Mouse (Mus musculus) limb, embryonic 14.5 days (tissue): ENCODE measurements around the gene Cd247. TPM values are rescaled to one million over a fixed set of nuclear protein-coding genes. Genes with fewer than 3 reads are reported as not detected.

Experiments used
- ATAC-seq: fragments of 200-750 bp; cut with Nextera tagmentation; 2 replicates; pipeline ENCODE4 v1.8.0; 2017; ENCODE audit warnings: low read depth, moderate number of reproducible peaks, moderate TSS enrichment; ENCODE audit not compliant: low FRiP score
- DNase-seq: peaks from one replicate; pipeline ENCODE4 v3.0.0-alpha.2; 2015; ENCODE audit warnings: low spot score
- H3K27ac ChIP-seq: fragments of 300-500 bp; sonication (generic); replicated peaks from 2 replicates; pipeline ENCODE4 v1.5.1; 2014; ENCODE audit warnings: low read depth, mild to moderate bottlenecking, low read length, moderate library complexity, mixed read lengths
- H3K27me3 ChIP-seq: fragments of 300-500 bp; sonication (generic); 2 replicates; pipeline ENCODE4 v1.6.1; 2014; ENCODE audit warnings: low read length, mixed read lengths; ENCODE audit not compliant: control insufficient read depth, insufficient read depth
- H3K36me3 ChIP-seq: fragments of 300-500 bp; sonication (generic); 2 replicates; pipeline ENCODE4 v1.6.1; 2014; ENCODE audit warnings: mild to moderate bottlenecking, low read length, moderate library complexity, mixed read lengths; ENCODE audit not compliant: control insufficient read depth, insufficient read depth
- H3K4me1 ChIP-seq: fragments of 300-500 bp; sonication (generic); 2 replicates; pipeline ENCODE4 v1.6.1; 2014; ENCODE audit warnings: antibody characterized with exemption, low read length, mixed read lengths; ENCODE audit not compliant: control insufficient read depth, insufficient read depth
- H3K4me2 ChIP-seq: fragments of 300-500 bp; sonication (generic); replicated peaks from 2 replicates; pipeline ENCODE4 v1.6.1; 2014; ENCODE audit warnings: low read depth, mild to moderate bottlenecking, low read length, moderate library complexity; ENCODE audit not compliant: severe bottlenecking
- H3K4me3 ChIP-seq: fragments of 300-500 bp; sonication (generic); replicated peaks from 2 replicates; pipeline ENCODE4 v1.5.1; 2014; ENCODE audit warnings: low read length
- H3K9ac ChIP-seq: fragments of 300-500 bp; sonication (generic); 2 replicates; pipeline ENCODE4 v1.6.1; 2014; ENCODE audit warnings: mild to moderate bottlenecking, low read depth, low read length, moderate library complexity; ENCODE audit not compliant: severe bottlenecking
- H3K9me3 ChIP-seq: fragments of 300-500 bp; sonication (generic); 2 replicates; pipeline ENCODE4 v1.6.1; 2016; ENCODE audit warnings: low read length; ENCODE audit not compliant: control insufficient read depth
- POLR2A ChIP-seq: fragments of 200-500 bp; IDR thresholded peaks from 2 replicates; pipeline ENCODE4 v1.8.0; 2012; ENCODE audit warnings: inconsistent platforms, mild to moderate bottlenecking, moderate library complexity, borderline replicate concordance; ENCODE audit not compliant: insufficient read depth, insufficient read length; ENCODE audit errors: extremely low read depth
- WGBS: fragments of 180-500 bp; shearing (Covaris S2); extraction: QIAGEN DNeasy Blood & Tissue Kit; methylation state at CpG from one replicate; pipeline ENCODE4 v1.1.7; 2014; 5-methylcytosine and 5-hydroxymethylcytosine counted together
- polyA plus RNA-seq, 2 experiments: library from polyadenylated mRNA; depleted of rRNA in 1 of 2; stranded (reverse) in 1 of 2; unstranded in 1 of 2; fragments of >200 nt; fragmentation: Nextera tagmentation in 1 of 2; extraction: Ambion mirVana in 1 of 2; gene quantifications; 2 replicates each; pipeline versions ENCODE4 v1.2.1 to v1.2.3; 2012 to 2014

Gene Cd247
- polyA plus RNA-seq, 2 experiments, result 0.53 to 0.87 TPM

DNA sequence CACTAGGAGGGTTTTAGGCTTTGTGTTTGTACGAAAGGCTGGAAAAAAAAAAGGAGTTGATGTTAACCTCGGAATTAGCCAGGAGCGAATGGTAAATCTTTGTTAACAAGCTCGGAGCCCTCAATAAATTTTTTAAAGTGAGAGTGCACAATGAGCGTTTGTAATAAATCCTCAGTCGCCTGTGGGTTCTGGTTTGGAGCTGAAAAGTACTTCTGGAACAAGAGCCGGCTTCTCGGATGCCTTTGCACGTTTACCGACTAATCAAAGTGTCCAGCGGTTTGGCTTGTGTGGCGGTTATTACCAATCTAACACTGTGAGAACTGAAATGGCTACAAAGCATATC lies 46.1 kb downstream of the Cd247 start:
- DNase-seq (peak; percentile 53), ATAC-seq (no peak)
- Histone ChIP-seq H3K27ac (no peak overlapping the region), H3K36me3 (no peaks in the 10 kb centered on the region), H3K4me1 (peaks cover 33% of the 10 kb centered on the region), H3K9ac (peak overlapping the region; percentile 35; the same call in 1 of the 2 replicates), H3K4me3 (peak overlapping the region; percentile 18; the same call in 1 of the 2 replicates), H3K4me2 (peak overlapping the region; percentile 45), H3K27me3 (peaks cover 7% of the 10 kb centered on the region; the same call in 1 of the 2 replicates), H3K9me3 (no peaks in the 10 kb centered on the region)
- TF ChIP-seq POLR2A, result no peak
- WGBS, result 10% methylated on average over 12 of the region's 12 CpGs

DNA sequence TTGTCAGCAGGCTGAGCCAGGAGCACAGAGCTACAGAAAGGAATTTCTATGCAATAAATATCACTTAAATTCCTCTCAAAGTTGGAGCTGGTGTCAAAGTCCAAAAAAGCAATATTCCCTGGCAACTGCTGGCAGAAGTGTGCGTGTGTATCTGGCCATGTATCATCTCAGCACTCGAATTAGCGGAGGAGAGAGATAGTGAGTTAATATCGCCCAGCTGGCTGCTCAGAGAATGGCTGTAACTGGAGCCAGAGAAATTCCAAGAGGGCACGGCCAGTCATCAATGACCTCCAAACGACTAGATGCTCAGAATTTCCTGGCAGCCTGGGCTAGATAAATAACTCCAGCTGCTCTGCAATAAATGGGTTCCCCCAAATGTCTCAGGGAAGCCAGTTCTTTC lies 48.0 kb downstream of the Cd247 start:
- peaks cover 41% of the 10 kb centered on the region for H3K4me1 ChIP-seq
- H3K27ac ChIP-seq, result no peak overlapping the region

DNA sequence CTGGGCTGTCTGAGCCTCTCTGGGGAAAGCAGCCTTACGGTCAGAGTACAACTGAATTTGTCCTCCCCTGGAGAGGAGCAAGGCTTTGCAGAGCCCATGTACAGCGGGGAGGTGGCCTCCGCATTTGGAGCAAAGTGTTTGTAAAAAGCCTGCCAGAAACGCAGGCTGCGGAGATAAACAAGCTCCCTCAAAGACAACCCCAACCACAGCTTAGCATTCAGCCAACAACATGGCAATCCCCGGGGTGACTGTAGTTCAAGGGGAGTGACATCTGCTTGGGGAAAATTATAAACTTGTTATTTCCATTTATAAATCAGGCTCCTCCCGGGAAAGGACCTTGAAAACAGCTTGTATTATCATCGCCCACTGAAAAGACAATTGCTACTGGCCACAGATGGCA lies 49.1 kb downstream of the Cd247 start:
- Histone ChIP-seq H3K27ac (no peak overlapping the region), H3K36me3 (no peaks in the 10 kb centered on the region), H3K9ac (no peak overlapping the region), H3K4me1 (peaks cover 41% of the 10 kb centered on the region), H3K9me3 (no peaks in the 10 kb centered on the region), H3K27me3 (peaks cover 24% of the 10 kb centered on the region), H3K4me2 (no peak overlapping the region), H3K4me3 (no peak overlapping the region)
- DNase-seq (no peak), ATAC-seq (no peak)
- WGBS, result 29% methylated on average over 8 of the region's 8 CpGs
- TF ChIP-seq POLR2A, result no peak

More for the DNA sequence above, 48.0 kb downstream of the Cd247 start:
- H3K27me3 ChIP-seq, result peaks cover 17% of the 10 kb centered on the region
- no peak overlapping the region for H3K4me3 ChIP-seq
- no peaks in the 10 kb centered on the region for H3K9me3 ChIP-seq
- no peak overlapping the region for H3K9ac ChIP-seq
- TF ChIP-seq POLR2A, result no peak
- H3K4me2 ChIP-seq, result peak overlapping the region; percentile 26; the same call in 1 of the 2 replicates
- H3K36me3 ChIP-seq, result no peaks in the 10 kb centered on the region
- DNase-seq, result peak; percentile 75
- WGBS, result 12% methylated on average over 6 of the region's 6 CpGs
- ATAC-seq, result peak; percentile 58; the same call in 1 of the 2 replicates

DNA sequence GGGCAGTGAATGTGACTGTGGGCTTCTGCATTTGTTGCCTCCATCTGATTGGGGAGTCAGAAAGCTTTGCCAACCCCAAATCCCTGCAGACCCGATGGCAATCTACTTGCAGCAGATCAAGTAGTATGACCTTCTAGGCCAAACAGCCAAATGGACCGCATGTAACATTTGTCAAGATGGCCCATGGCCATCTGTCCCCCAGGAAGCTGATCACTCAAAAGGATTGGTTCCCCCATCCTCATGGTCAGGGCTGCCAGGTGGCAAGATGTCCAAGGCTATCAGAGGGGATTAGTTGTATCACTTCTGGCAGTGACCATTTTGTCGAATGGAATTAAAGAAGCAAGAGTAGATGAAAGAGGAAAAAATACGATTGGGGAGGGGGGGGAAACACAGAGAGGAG lies 50.7 kb downstream of the Cd247 start:
- no peak overlapping the region for H3K4me3 ChIP-seq
- ATAC-seq (no peak), DNase-seq (no peak)
- H3K9ac ChIP-seq, result no peak overlapping the region
- H3K27ac ChIP-seq, result no peak overlapping the region
- no peak overlapping the region for H3K4me2 ChIP-seq
- no peaks in the 10 kb centered on the region for H3K9me3 ChIP-seq
- WGBS, result 67% methylated on average over 4 of the region's 4 CpGs
- H3K4me1 ChIP-seq, result peaks cover 36% of the 10 kb centered on the region
- TF ChIP-seq POLR2A, result no peak
- H3K27me3 ChIP-seq, result peaks cover 40% of the 10 kb centered on the region
- no peaks in the 10 kb centered on the region for H3K36me3 ChIP-seq

DNA sequence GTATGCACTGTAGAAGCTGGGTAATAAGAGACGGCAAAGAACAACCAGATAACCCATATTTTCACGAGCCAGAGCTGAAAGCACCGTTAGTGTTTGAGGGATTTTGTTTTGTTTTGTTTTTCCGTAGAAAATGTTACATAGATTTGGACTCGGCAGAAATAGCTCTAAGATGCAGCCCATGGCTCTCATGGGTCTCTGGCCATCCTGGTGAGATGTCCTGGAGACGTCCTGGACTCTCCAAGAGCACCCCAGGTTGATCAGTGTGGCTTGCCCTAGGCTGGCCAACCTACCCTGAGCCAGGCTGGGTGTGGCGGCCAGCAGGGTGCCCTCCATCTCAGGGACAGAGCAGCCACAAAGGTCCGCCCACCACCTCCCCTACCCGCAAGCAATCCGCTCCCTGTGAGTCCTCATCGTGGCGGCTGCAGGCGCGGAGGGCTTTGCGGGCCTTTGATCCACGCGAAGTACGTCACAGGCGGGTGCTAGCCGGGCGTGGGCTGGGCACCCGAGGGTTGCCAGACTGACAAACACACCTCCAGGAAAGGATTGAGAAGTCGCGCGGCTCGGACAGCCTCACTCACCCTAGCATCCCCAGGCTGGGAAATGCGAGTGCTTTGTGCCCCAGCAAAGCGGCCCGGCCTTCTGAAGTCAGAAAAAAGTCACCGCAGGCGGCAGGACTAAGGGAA lies 52.2 kb downstream of the Cd247 start:
- Histone ChIP-seq H3K27ac (no peak overlapping the region), H3K4me2 (peak overlapping the region; percentile 50), H3K9ac (peak overlapping the region; percentile 45), H3K4me1 (peaks cover 33% of the 10 kb centered on the region), H3K36me3 (no peaks in the 10 kb centered on the region), H3K4me3 (peak overlapping the region; percentile 29), H3K9me3 (no peaks in the 10 kb centered on the region), H3K27me3 (peaks cover 48% of the 10 kb centered on the region)
- DNase-seq (no peak), ATAC-seq (no peak)
- no peak for TF ChIP-seq POLR2A
- WGBS, result 9% methylated on average over 31 of the region's 31 CpGs
